Mouse (Mus musculus) olfactory bulb, adult 2 months (tissue): Measurements from ENCODE around the gene Atp8a1.

Experiments
- CTCF ChIP-seq: fragments of 200-500 bp; IDR thresholded peaks from 2 replicates; pipeline ENCODE4 v1.5.1; 2012; ENCODE audit warnings: low read depth, mild to moderate bottlenecking, low read length, moderate library complexity; ENCODE audit not compliant: insufficient read depth
- POLR2A ChIP-seq: fragments of 200-500 bp; IDR thresholded peaks from 2 replicates; pipeline ENCODE4 v1.6.1; 2012; ENCODE audit warnings: mild to moderate bottlenecking, low read depth, low read length, moderate library complexity; ENCODE audit not compliant: insufficient read depth

DNA sequence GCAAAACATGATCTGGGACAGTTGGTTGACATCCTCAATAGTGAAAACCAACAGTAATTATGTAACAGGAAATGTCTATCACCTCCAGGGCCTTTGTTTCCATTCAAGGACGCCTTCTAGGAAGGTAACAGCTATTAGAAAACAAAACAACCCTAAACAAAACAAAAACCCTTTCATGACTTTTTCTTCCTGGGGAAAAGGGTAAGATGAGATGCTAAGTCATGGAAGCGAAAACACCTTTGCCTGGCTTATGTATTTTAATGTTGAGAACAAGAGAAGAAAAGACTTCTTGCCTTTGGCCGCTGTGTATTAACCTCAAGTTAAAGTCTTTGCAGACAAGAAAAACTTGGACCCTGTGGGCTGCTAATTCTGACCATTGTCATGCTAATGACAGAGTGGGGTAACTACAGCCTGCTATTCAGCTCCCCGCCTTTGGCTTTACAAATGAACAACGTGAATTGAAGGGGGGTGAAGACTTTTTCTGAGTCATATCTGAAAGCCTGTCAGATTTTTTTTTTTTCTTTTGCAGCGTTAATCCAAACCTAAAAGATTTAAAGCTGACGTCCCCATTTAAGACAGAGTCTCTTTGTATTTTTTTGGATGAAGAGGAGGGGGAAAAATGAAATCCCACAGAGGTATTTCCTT is 214.0 kb downstream of the Atp8a1 start:
- no peak for TF ChIP-seq CTCF
- no peak for TF ChIP-seq POLR2A
